Mouse (Mus musculus): ENCODE results near the gene Natd1.

Natd1 gene

GRCm38 (mm10) chr11:60914491-60914890 lies at the start of gene Natd1:
Gene Natd1, minus strand, starts transcription at chr11:60914750.
- no peak for DNase-seq

DNA sequence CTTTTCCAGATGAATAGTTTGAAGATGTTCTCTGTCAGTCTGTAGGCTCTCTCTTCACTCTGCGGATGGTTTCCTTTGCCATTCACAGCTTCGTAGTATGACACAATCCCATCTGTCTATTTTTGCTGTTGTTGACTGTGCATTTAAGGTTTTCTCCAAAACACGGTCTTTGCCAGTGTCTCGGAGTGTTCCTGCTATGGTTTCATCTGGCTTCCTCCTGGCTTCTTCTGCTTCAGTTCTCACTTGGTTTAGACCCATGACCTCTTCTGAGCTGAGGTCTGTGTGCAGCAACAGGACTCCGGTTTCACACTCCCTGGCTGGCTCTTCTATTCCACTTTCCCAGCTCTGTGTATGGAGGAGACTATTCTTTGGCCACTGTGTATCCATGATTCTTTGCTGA lies 48.2 kb upstream of the Natd1 start:
- no peak for DNase-seq

- DNase-seq, result no peak
Observed at GRCm38 (mm10) chr11:60961176-60961575, 46.6 kb upstream of the Natd1 start.

DNA sequence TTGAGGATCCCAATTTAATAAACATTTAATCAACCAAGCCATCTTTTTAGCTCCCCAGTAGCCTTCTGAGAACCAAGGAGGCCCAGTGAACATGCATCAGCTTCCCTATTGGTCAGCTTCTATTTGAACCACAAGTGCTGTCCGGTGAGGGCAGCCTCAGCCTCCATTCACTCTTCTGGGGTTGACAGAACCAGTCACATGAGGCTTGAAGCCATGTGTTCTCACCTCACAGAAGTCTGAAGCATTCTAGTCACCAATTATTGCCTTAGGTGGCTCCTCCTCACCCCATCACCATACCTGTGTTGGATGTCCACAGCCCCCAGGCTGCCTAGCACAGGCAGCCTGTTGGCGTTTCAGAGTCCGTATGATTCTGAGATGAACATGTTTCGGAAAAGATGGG lies 44.4 kb upstream of the Natd1 start:
- no peak for DNase-seq

DNA sequence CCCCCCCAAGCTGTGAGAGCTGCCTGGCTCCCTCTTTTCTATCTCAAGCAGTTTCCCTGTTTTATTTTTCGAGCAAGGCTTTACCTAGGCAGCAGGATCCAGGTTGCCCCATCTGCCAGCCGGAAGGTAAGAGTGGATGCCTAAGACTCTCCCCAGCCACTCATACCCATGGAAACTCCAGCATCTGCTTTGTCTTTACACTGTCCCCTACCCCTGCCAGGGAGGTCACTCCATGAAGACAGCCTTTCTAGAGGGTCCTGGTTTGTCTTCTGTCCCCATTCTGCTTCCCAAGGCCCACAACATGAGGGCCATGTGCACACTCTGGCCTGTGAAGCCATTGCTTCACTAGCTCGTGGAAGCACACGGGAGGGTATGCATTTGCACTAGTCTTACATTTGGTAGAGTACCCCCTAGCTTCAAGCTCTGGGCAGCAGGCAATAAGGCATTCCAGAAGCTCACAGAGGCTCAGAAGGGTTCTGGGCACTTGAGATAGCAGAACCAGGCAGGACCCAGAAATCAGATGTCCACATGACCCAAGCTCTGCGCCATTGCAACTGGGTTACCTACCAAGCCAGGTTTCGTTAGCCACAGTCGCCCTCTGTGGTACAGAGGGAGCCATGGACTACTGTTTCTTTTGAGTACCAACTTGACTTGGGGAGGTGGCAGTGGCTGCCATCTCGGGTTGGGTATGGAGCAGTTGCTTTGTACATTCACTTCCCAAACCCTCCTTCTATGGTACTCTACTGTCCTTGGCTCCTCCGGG lies 41.3 kb upstream of the Natd1 start:
- DNase-seq, result no peak

DNA sequence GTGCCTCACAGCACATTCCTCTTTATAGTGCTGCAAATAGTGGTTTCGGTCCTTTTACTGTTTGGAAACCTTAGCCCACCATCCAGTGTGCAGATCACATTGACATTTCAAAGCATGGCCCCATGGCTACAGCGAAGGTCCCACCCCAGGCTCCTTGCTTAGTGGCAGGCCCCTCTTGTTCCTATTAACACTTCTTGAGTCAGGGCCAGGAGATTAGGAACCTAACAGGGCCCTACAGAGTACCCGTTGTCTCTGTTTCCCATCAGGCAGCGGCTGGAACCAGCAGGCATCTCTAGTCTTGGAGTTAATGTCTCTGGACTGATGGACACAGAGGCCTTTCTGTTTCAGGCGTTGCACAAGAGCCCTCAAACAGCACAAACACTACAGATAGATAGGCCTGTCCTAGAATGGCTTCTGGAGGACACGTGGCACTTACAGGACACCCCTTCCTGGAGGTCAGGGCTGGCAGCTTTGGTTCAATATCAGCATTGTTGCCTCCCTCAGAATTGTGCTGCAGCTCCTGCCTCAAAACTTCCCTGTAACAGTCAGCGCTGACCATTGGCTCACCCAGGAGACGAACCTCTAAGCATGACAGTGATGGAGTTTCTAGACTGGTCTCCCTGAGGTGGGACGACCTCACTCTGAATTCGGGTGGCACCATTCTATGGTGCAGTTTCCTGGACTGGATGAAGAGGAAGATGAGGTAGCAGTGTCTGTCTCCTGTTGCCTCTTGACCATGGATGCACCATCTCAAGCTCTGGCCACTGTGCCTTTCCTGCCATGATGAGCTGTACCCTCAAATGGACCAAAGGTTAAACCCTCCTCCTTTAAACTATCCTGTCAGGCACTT lies 39.9 kb upstream of the Natd1 start:
- DNase-seq, result no peak

GRCm38 (mm10) chr11:60953803-60954202 lies 39.3 kb upstream of the Natd1 start:
- peak; percentile 71 to 73 for DNase-seq

GRCm38 (mm10) chr11:60952986-60953385 lies 38.4 kb upstream of the Natd1 start:
- no peak for DNase-seq

DNA sequence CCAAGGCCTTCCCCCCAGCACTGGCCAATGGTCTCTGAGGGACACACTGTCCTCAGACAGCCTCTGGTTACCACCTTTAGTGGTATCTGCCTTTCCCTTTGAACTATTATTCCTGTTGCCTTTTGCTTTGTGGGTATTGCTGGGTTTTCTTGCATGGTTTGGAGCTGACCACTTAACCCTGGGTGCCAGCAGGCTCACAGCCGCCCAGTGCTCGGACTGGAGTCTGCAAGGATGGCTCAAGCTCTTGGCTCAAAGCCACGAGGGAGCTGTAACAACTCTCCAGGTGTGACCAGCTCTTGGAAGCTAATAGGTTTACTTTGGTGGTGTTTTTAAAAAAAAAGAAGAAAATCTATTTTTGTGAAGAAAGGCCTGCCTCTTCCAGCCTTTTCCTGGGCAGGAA lies 37.8 kb upstream of the Natd1 start:
- no peak for DNase-seq

GRCm38 (mm10) chr11:60951896-60952295 lies 37.3 kb upstream of the Natd1 start:
- no peak for DNase-seq

DNA sequence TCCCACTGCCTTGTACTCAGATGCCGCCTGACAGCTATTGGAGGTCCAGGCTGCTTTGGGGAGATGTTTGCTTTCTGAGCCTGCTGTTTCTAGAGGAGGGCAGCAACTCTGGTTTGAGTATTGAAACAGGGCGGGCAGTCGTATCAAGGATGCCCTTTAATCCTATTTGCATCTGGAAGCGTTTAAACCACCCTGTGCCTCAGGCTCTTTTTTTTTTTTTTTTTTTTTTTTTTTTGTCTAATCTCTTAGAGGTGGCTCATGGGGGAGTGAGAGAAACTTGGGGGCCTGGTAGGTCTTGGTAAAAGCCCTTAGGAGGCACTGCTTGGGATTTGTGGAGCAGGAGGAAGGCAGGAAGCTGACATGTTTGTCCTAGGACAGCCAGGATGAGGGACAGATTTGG lies 30.5 kb upstream of the Natd1 start:
- DNase-seq, result no peak

DNA sequence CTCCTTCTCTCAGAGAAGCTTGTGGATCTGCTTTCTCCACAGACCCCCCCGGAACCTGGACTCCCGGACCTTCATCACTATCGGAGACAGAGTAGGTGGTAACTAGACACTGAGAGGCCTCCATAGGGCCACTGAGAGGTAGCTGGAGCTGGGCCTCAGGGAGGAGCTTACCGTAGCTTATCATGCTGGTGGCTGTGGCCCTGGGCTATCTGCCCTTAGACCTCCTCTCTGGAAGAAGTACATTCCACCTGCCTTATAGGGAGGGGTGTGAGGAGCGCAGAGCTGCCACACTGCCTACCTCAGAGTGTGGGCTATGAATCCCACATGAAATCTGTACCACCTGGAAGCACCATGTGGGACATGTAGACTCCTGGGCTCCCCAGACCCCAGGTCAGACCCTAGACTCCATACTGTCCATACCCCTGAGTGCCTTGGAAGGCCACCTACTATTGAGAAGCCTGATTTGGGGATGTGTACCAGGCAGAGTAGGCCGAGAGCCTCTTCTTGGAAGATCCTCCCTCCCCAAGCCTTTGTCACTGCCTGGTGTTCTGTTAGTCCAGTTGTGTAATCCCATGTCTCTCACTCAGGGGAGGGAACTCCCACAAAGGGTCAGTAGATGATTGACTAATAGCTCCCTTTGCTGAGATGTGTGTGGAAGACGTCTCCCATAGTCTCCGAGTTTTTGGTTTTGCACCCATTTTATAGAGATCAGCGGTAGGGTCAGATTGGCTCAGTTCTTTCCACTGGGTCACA lies 27.9 kb upstream of the Natd1 start:
- no peak for DNase-seq

- no peak for DNase-seq
Observed at GRCm38 (mm10) chr11:60941370-60941769, 26.8 kb upstream of the Natd1 start.

DNA sequence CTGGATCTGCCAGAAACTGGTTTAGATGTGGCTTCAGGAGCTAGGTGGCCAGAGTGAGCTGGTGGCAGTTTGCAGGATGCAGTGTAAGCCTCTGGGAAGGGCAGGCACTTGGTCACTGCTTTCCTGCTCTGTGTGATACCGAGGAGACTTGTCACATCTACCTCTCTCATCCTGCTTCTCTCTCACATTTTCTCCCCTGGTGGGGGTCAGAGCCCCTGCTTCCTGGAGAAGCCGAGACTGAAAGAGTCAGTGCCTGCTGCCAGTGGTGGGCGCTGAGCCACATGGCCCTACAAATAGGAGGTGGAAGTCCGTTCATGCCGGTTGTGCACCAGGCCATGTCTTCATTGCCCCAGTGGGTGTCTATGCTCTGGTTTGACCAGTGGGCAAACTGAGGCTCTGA lies 26.0 kb upstream of the Natd1 start:
- no peak for DNase-seq

DNA sequence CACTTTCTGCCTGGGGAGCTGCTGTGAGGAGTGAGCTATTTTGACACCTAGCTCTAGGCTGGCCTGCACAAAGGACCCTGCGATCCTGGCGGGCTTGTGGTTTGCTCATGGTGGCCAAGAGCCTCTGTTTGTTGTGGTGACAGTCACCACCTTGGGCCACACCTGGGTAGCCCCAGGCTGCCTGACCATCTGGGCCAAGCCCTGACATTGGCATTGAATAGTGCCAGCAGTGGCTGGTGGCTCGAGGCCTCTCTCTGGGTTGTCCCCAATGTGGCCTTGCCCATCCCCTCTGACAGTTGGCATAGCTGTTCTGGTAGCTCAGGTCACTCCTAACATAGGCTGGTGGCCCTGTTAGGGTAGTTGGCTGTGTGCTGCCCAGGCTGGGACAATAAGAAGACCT lies 24.9 kb upstream of the Natd1 start:
- no peak for DNase-seq

GRCm38 (mm10) chr11:60937611-60938010 lies 23.1 kb upstream of the Natd1 start:
- DNase-seq, result no peak

DNA sequence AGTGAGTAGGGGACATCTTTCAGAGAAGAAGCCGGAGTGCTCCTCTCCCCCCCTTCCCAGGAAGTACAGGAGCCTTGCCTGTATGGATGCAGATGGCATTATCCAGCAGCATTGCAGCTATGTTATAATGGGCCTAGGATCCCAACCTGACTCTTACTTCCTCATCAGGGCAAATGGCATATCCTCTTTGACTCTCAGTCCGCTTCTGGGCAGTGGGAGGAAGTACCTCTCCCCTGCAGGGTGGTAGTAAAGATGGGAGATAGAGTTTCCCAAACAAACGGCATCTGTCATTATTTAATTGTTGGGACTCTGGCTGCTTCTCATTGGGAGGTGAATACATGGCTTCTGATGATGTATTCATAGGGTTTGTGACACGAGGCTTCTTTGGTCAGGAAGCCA lies 21.4 kb upstream of the Natd1 start:
- no peak for DNase-seq

GRCm38 (mm10) chr11:60935326-60935974 lies 20.9 kb upstream of the Natd1 start:
- DNase-seq, result peak; percentile 54 to 78

DNA sequence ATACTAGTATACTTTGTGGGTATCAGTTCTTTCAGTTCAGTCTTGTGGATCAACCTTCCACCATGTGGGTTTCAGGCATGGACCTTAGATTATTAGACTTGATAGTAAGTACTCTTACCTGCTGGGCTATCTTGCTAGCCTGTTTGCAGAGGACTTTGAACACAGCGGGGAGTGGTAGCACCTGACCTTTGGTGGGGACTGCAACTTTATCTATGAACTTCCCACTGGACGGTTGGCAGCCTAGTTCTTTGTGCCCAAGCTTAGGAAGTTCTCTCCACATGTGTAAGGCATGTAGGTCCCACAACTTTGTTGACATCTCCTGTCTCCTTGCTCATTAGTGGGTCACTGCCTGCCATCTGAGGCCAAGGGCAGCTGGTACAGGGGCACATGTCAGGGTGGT lies 20.2 kb upstream of the Natd1 start:
- DNase-seq, result no peak

- no peak for DNase-seq
Observed at GRCm38 (mm10) chr11:60933178-60933930, 18.8 kb upstream of the Natd1 start.

DNA sequence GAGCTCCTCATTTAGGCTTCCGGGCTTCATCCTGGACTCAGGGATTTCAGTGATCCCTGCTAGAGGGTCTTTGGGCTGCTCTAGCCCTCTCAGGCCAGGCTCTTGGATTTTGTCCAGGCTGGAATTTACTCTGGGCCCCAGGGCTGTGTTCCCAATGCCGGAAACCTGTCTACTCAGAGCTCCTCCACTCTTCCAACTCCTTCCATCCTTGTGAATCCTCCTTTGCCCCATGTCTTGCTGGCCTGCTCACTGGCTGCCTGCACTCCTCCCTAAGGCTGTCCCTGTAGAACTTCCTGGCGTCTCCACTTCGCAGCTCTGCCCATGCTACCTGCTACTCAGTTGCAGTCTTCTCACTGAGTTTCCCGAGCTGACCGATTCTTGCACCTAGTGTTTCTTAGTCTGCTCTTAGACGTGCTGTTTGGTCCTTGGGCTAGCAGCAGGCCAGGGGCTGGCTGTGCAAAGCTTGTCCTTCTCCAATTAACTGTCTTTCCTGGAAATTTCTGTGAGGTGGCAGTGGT lies 18.0 kb upstream of the Natd1 start:
- DNase-seq, result no peak
